Mouse (Mus musculus) hindbrain, embryonic 14.5 days (tissue): ENCODE results near the gene Ablim1. TPM values are rescaled to one million over a fixed set of nuclear protein-coding genes. Genes with fewer than 3 reads are reported as not detected.

ENCODE experiments used
- ATAC-seq: fragments of 200-750 bp; cut with Nextera tagmentation; 2 replicates; pipeline ENCODE4 v1.8.0; 2017; ENCODE audit warnings: moderate number of reproducible peaks, mild to moderate bottlenecking, moderate TSS enrichment, moderate library complexity; ENCODE audit not compliant: low FRiP score
- DNase-seq: peaks from one replicate; pipeline ENCODE4 v3.0.0-alpha.2; 2015; ENCODE audit warnings: low spot score
- H3K27ac ChIP-seq: fragments of 300-500 bp; sonication (generic); 2 replicates; pipeline ENCODE4 v1.5.1; 2014; ENCODE audit warnings: mild to moderate bottlenecking, moderate library complexity
- H3K27me3 ChIP-seq: fragments of 300-500 bp; sonication (generic); 2 replicates; pipeline ENCODE4 v1.6.1; 2014; ENCODE audit warnings: mild to moderate bottlenecking, low read length, mixed read lengths; ENCODE audit not compliant: control insufficient read depth, insufficient read depth
- H3K36me3 ChIP-seq: fragments of 300-500 bp; sonication (generic); replicated peaks from 2 replicates; pipeline ENCODE4 v1.6.1; 2014; ENCODE audit not compliant: control insufficient read depth, insufficient read depth
- H3K4me1 ChIP-seq: fragments of 300-500 bp; sonication (generic); replicated peaks from 2 replicates; pipeline ENCODE4 v1.6.1; 2014; ENCODE audit warnings: antibody characterized with exemption, low read length, mixed read lengths; ENCODE audit not compliant: control insufficient read depth, insufficient read depth
- H3K4me2 ChIP-seq: fragments of 300-500 bp; sonication (generic); replicated peaks from 2 replicates; pipeline ENCODE4 v1.6.1; 2014; ENCODE audit warnings: mild to moderate bottlenecking, moderate library complexity
- H3K4me3 ChIP-seq: fragments of 300-500 bp; sonication (generic); replicated peaks from 2 replicates; pipeline ENCODE4 v1.5.1; 2014; ENCODE audit warnings: mild to moderate bottlenecking, low read length
- H3K9ac ChIP-seq: fragments of 300-500 bp; sonication (generic); 2 replicates; pipeline ENCODE4 v1.6.1; 2014
- H3K9me3 ChIP-seq: fragments of 300-500 bp; sonication (generic); 2 replicates; pipeline ENCODE4 v1.6.1; 2016; ENCODE audit warnings: low read length; ENCODE audit not compliant: control insufficient read depth
- WGBS: fragments of 180-500 bp; shearing (Covaris S2); extraction: QIAGEN DNeasy Blood & Tissue Kit; methylation state at CpG from one replicate; pipeline ENCODE4 v1.1.7; 2014; 5-methylcytosine and 5-hydroxymethylcytosine counted together
- polyA plus RNA-seq: library from polyadenylated mRNA; unstranded; fragments of >200 nt; fragmentation: Nextera tagmentation; extraction: Ambion mirVana; gene quantifications from 2 replicates; pipeline ENCODE4 v1.2.1, GENCODE M21; 2014

Ablim1 gene
- polyA plus RNA-seq, 1 experiment from 2014 or later: 56.6 TPM

- Histone ChIP-seq H3K4me3 (peak overlapping the region; percentile 71), H3K27me3 (no peaks in the 10 kb centered on the region), H3K4me1 (peaks cover 13% of the 10 kb centered on the region), H3K9ac (peak overlapping the region; percentile 80), H3K36me3 (no peaks in the 10 kb centered on the region), H3K4me2 (peak overlapping the region; percentile 88), H3K9me3 (no peaks in the 10 kb centered on the region), H3K27ac (peak overlapping the region; percentile 92)
- no peak; the same call in none of the 2 replicates for ATAC-seq
- DNase-seq: no peak
- 42% methylated on average over 11 of the region's 11 CpGs for WGBS
These were observed 370 bp upstream of the Ablim1 start for GRCm38 (mm10) chr19:57315013-57315565.

GRCm38 (mm10) chr19:57313891-57314345 is 801 bp downstream of the Ablim1 start:
- no peaks in the 10 kb centered on the region for H3K27me3 ChIP-seq
- DNase-seq: peak; percentile 43
- no peak for ATAC-seq
- H3K9ac ChIP-seq: peak overlapping the region; percentile 80
- H3K4me3 ChIP-seq: peak overlapping the region; percentile 71
- no peaks in the 10 kb centered on the region for H3K36me3 ChIP-seq
- H3K9me3 ChIP-seq: no peaks in the 10 kb centered on the region
- peak overlapping the region; percentile 92 for H3K27ac ChIP-seq
- H3K4me1 ChIP-seq: peaks cover 13% of the 10 kb centered on the region
- WGBS: 50% methylated on average over 3 of the region's 3 CpGs
- H3K4me2 ChIP-seq: peak overlapping the region; percentile 88

GRCm38 (mm10) chr19:57313226-57313625 is 1.5 kb downstream of the Ablim1 start:
- peak overlapping the region; percentile 71 for H3K4me3 ChIP-seq
- peak overlapping the region; percentile 80; the same call in 1 of the 2 replicates for H3K9ac ChIP-seq
- DNase-seq (no peak), ATAC-seq (no peak)
- H3K27me3 ChIP-seq: no peaks in the 10 kb centered on the region
- peak overlapping the region; percentile 92; the same call in 1 of the 2 replicates for H3K27ac ChIP-seq
- peak overlapping the region; percentile 88 for H3K4me2 ChIP-seq
- 71% methylated on average over 10 of the region's 10 CpGs for WGBS
- no peaks in the 10 kb centered on the region for H3K9me3 ChIP-seq
- peaks cover 13% of the 10 kb centered on the region for H3K4me1 ChIP-seq
- no peaks in the 10 kb centered on the region for H3K36me3 ChIP-seq

GRCm38 (mm10) chr19:57309980-57310379 is 4.7 kb downstream of the Ablim1 start:
- 67% methylated on average over 4 of the region's 4 CpGs for WGBS
- Histone ChIP-seq H3K9ac (no peak overlapping the region), H3K9me3 (no peaks in the 10 kb centered on the region), H3K27me3 (no peaks in the 10 kb centered on the region), H3K36me3 (no peaks in the 10 kb centered on the region), H3K4me2 (no peak overlapping the region), H3K4me3 (no peak overlapping the region), H3K27ac (no peak overlapping the region), H3K4me1 (peaks cover 9% of the 10 kb centered on the region)
- ATAC-seq: no peak
- no peak for DNase-seq

GRCm38 (mm10) chr19:57306601-57307000 is 8.1 kb downstream of the Ablim1 start:
- no peaks in the 10 kb centered on the region for H3K4me1 ChIP-seq
- H3K4me2 ChIP-seq: no peak overlapping the region
- DNase-seq: no peak
- no peaks in the 10 kb centered on the region for H3K9me3 ChIP-seq
- no peaks in the 10 kb centered on the region for H3K36me3 ChIP-seq
- no peak overlapping the region for H3K9ac ChIP-seq
- H3K27ac ChIP-seq: no peak overlapping the region
- H3K4me3 ChIP-seq: no peak overlapping the region
- H3K27me3 ChIP-seq: no peaks in the 10 kb centered on the region
- WGBS: 61% methylated on average over 4 of the region's 4 CpGs
- ATAC-seq: no peak

- Histone ChIP-seq H3K36me3 (no peaks in the 10 kb centered on the region), H3K4me1 (no peaks in the 10 kb centered on the region), H3K27me3 (no peaks in the 10 kb centered on the region), H3K9ac (no peak overlapping the region), H3K4me2 (no peak overlapping the region), H3K27ac (no peak overlapping the region), H3K4me3 (no peak overlapping the region), H3K9me3 (no peaks in the 10 kb centered on the region)
- DNase-seq (no peak), ATAC-seq (no peak)
- 76% methylated on average over 8 of the region's 8 CpGs for WGBS
These were observed 8.7 kb downstream of the Ablim1 start for GRCm38 (mm10) chr19:57305972-57306371.

GRCm38 (mm10) chr19:57304666-57305065 is 10.1 kb downstream of the Ablim1 start:
- ATAC-seq: no peak
- 73% methylated on average over 2 of the region's 2 CpGs for WGBS
- no peaks in the 10 kb centered on the region for H3K36me3 ChIP-seq
- no peak overlapping the region for H3K4me2 ChIP-seq
- no peaks in the 10 kb centered on the region for H3K9me3 ChIP-seq
- no peak overlapping the region for H3K9ac ChIP-seq
- H3K27me3 ChIP-seq: no peaks in the 10 kb centered on the region
- H3K27ac ChIP-seq: no peak overlapping the region
- H3K4me1 ChIP-seq: no peaks in the 10 kb centered on the region
- no peak overlapping the region for H3K4me3 ChIP-seq
- DNase-seq: no peak

GRCm38 (mm10) chr19:57301961-57302395 is 12.7 kb downstream of the Ablim1 start:
- DNase-seq (no peak), ATAC-seq (no peak)
- Histone ChIP-seq H3K27ac (no peak overlapping the region), H3K4me2 (no peak overlapping the region), H3K4me1 (no peaks in the 10 kb centered on the region), H3K36me3 (no peaks in the 10 kb centered on the region), H3K27me3 (no peaks in the 10 kb centered on the region), H3K9ac (no peak overlapping the region), H3K9me3 (no peaks in the 10 kb centered on the region), H3K4me3 (no peak overlapping the region)
- 67% methylated on average over 12 of the region's 12 CpGs for WGBS

GRCm38 (mm10) chr19:57298006-57298405 is 16.7 kb downstream of the Ablim1 start:
- H3K4me1 ChIP-seq: no peaks in the 10 kb centered on the region
- DNase-seq (no peak), ATAC-seq (no peak)
- no peaks in the 10 kb centered on the region for H3K36me3 ChIP-seq
- no peak overlapping the region for H3K9ac ChIP-seq
- 83% methylated on average over 5 of the region's 5 CpGs for WGBS
- no peaks in the 10 kb centered on the region for H3K27me3 ChIP-seq
- no peak overlapping the region for H3K4me2 ChIP-seq
- no peaks in the 10 kb centered on the region for H3K9me3 ChIP-seq
- H3K27ac ChIP-seq: no peak overlapping the region
- no peak overlapping the region for H3K4me3 ChIP-seq

GRCm38 (mm10) chr19:57297447-57297846 is 17.3 kb downstream of the Ablim1 start:
- Histone ChIP-seq H3K27me3 (no peaks in the 10 kb centered on the region), H3K9me3 (no peaks in the 10 kb centered on the region), H3K9ac (no peak overlapping the region), H3K27ac (no peak overlapping the region), H3K36me3 (no peaks in the 10 kb centered on the region), H3K4me3 (no peak overlapping the region), H3K4me2 (no peak overlapping the region), H3K4me1 (no peaks in the 10 kb centered on the region)
- 94% methylated on average over 9 of the region's 9 CpGs for WGBS
- ATAC-seq (no peak), DNase-seq (no peak)
